Mouse (Mus musculus) adrenal gland (tissue): ENCODE measurements around the gene Piwil1.

Experiments
- intact Hi-C: fragments of 180-260 bp; cut with DNase I; formaldehyde crosslinking; loops from one replicate; pipeline ENCODE4 v1.15.1; 2025
- long read RNA-seq, 2 experiments: library from polyadenylated mRNA; unstranded; transcript quantifications; one replicate each; pipeline ENCODE4 v2.0.0; 2020; ENCODE audit warnings: borderline replicate concordance in 1 of 2; ENCODE audit not compliant: insufficient replicate concordance in 1 of 2

Gene Piwil1
- long read RNA-seq, experiment 1, result 0 reads
- long read RNA-seq, experiment 2, result 0 reads

GRCm38 (mm10) chr5:128702224-128702623 lies at the start of gene Piwil1:
Gene Piwil1, plus strand, starts transcription at chr5:128702524.
- intact Hi-C loops, result no loop called here

- intact Hi-C loops, result no loop called here
These were observed 45.7 kb upstream of the Piwil1 start for GRCm38 (mm10) chr5:128656496-128657135.

GRCm38 (mm10) chr5:128660101-128660500 lies 42.2 kb upstream of the Piwil1 start:
- intact Hi-C loops, result no loop called here

GRCm38 (mm10) chr5:128662881-128663280 lies 39.4 kb upstream of the Piwil1 start:
- intact Hi-C loops, result no loop called here

GRCm38 (mm10) chr5:128663976-128664375 lies 38.3 kb upstream of the Piwil1 start:
- intact Hi-C loops, result loop anchor here (2.0 kb wide), 1 partner anchor 141 kb away; no protein-coding TSS in a partner anchor

GRCm38 (mm10) chr5:128665045-128665444 lies 37.3 kb upstream of the Piwil1 start:
- intact Hi-C loops, result loop anchor here (2.0 kb wide), 1 partner anchor 142 kb away; no protein-coding TSS in a partner anchor

- intact Hi-C loops, result no loop called here
These were observed 35.0 kb upstream of the Piwil1 start for GRCm38 (mm10) chr5:128667303-128667702.

- intact Hi-C loops, result no loop called here
These were observed 28.2 kb upstream of the Piwil1 start for GRCm38 (mm10) chr5:128674124-128674523.

- intact Hi-C loops, result no loop called here
These were observed 25.0 kb upstream of the Piwil1 start for GRCm38 (mm10) chr5:128677373-128677772.

- intact Hi-C loops, result no loop called here
These were observed 24.5 kb upstream of the Piwil1 start for GRCm38 (mm10) chr5:128677861-128678260.

- intact Hi-C loops, result no loop called here
These were observed 20.9 kb upstream of the Piwil1 start for GRCm38 (mm10) chr5:128681456-128681855.

- intact Hi-C loops, result no loop called here
These were observed 18.1 kb upstream of the Piwil1 start for GRCm38 (mm10) chr5:128684192-128684591.

GRCm38 (mm10) chr5:128684621-128685020 lies 17.7 kb upstream of the Piwil1 start:
- intact Hi-C loops, result no loop called here

GRCm38 (mm10) chr5:128687139-128687538 lies 15.2 kb upstream of the Piwil1 start:
- intact Hi-C loops, result no loop called here

- intact Hi-C loops, result no loop called here
These were observed 8.2 kb upstream of the Piwil1 start for GRCm38 (mm10) chr5:128694107-128694506.

- intact Hi-C loops, result no loop called here
These were observed 7.6 kb upstream of the Piwil1 start for GRCm38 (mm10) chr5:128694611-128695325.

- intact Hi-C loops, result no loop called here
These were observed 5.5 kb upstream of the Piwil1 start for GRCm38 (mm10) chr5:128696824-128697223.

- intact Hi-C loops, result no loop called here
These were observed 1.6 kb upstream of the Piwil1 start for GRCm38 (mm10) chr5:128700716-128701115.

GRCm38 (mm10) chr5:128703688-128704087 lies 1.4 kb downstream of the Piwil1 start:
- intact Hi-C loops, result no loop called here

- intact Hi-C loops, result no loop called here
These were observed 2.0 kb downstream of the Piwil1 start for GRCm38 (mm10) chr5:128704134-128704904.

- intact Hi-C loops, result no loop called here
These were observed 4.1 kb downstream of the Piwil1 start for GRCm38 (mm10) chr5:128706467-128706866.

- intact Hi-C loops, result no loop called here
These were observed 4.9 kb downstream of the Piwil1 start for GRCm38 (mm10) chr5:128707271-128707670.
